Mouse (Mus musculus) adrenal gland (tissue): Measurements from ENCODE around the gene Foxi1.

Source experiments
- intact Hi-C: fragments of 180-260 bp; cut with DNase I; formaldehyde crosslinking; loops from one replicate; pipeline ENCODE4 v1.15.1; 2025

Foxi1 gene

DNA sequence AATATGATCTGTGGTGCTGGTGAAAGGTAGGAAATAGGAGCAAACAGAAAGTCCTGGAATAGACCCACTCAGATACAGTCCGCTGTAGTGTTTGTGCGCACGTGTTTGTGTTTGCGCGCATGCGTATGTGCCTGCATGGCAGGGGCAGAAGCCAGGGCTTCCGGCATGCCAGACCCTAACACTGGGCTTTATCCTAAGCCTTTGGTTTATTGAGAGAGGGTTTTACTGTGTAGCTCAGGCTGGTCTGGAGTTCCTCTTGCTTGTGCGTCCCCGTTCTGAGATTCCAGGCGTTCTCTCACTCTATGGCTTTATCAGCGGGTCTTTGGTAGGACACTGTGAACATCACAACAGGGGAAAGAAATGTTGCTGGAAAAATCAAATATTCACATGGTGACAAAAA, 42.6 kb downstream of the Foxi1 start:
- intact Hi-C loops: no loop called here

DNA sequence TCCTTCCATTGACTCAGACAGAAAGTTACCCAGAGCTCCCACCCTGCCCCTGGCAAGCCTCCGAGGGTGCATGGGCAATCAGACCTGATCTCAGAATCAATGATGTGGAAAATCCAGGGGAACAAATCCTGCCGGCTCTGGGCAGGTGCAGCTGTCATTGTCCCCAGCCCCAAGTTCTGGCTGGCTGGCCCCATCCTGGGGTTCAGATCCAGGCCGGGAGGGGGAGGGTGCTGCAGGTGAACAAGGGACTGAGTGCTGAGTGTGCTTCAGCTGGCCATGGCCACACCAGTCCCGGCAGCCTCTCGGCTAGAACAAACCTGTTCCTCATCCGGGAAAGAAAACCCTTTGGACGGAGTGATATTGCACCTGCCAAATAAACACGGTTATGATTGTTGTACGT, 49.0 kb downstream of the Foxi1 start:
- intact Hi-C loops: loop anchor here (10.0 kb wide), 1 partner anchor 656 kb away; no protein-coding TSS in a partner anchor

DNA sequence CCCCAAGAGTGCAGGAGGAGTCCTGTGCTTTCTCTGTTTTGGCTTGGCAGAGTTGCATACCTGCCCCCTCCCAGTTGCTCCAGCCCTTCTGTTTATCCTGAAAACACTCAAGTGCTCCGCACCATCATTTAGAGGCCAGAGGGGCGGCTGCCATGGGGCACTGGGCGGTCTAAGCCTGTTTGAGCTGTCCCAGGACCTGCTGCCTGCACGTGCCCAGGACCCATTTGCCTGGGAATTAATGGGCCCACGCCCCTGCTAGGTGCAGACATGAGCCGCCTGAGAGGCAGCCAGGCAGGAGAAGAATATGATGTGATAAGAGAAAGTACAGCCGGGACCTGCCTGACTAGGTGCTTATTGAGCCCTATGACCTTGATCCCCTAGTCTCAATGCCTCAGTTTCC, 52.7 kb downstream of the Foxi1 start:
- intact Hi-C loops: loop anchor here (10.0 kb wide), 1 partner anchor 660 kb away; no protein-coding TSS in a partner anchor
